Mouse (Mus musculus): ENCODE measurements around the gene Zeb2. TPM values are rescaled to one million over a fixed set of nuclear protein-coding genes. Genes with fewer than 3 reads are reported as not detected.

Zeb2 gene
- polyA plus RNA-seq, 2 experiments, result 27.2 to 43.9 TPM

DNA sequence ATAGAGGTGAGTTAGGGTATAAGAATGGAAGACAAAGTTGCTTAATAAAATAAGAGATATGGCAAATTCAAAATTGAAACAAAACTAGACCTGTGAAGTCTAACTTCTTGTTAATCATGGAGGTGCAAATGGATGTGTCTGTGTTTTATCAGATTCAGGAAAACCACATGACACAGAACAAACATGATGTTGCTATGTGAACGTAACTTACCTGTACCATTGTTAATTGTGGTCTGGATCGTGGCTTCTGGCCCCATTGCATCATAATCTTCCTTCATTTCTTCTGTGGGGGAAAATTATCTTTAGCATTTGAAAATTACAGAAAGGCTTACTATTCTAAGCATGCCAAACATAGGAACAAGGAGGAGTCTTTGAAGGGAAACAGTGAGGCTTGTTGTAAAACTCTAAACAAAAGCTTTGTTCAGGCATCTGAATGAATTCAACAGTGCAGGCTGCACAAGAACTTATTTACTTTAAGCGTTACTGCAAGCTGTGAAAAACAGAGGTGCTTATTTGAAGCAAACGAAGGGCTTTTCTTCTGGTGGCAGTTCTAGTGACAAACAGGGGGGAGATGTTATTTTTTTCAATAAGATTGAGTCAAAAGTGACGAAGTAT lies 99.9 kb downstream of the Zeb2 start:
- no peak for DNase-seq (ENCODE audit: low spot score)
- Histone ChIP-seq H3K4me2 (replicated peaks; ENCODE audit: low read depth, low read length, severe bottlenecking) (no peak overlapping the region), H3K4me3 (replicated peaks; ENCODE audit: low read length) (no peak overlapping the region), H3K27me3 (ENCODE audit: control insufficient read depth, insufficient read depth, low read length) (no peaks in the 10 kb centered on the region), H3K4me1 (ENCODE audit: control insufficient read depth, insufficient read depth, low read length) (peaks cover 6% of the 10 kb centered on the region; the same call in 1 of the 2 replicates), H3K9ac (ENCODE audit: low read depth, low read length, severe bottlenecking) (no peak overlapping the region), H3K9me3 (ENCODE audit: control insufficient read depth, low read length) (no peaks in the 10 kb centered on the region), H3K27ac (replicated peaks; ENCODE audit: low read depth, low read length) (no peak overlapping the region), H3K36me3 (ENCODE audit: control insufficient read depth, insufficient read depth, low read length) (0 out of 2 replicates have a peak, but pooled peaks cover 2% of the 10 kb centered on the region)
- no peak for ATAC-seq (ENCODE audit: low FRiP score, low read depth)
- no peak for TF ChIP-seq POLR2A (IDR thresholded peaks at IDR 0.05; ENCODE audit: borderline replicate concordance, extremely low read depth, insufficient read depth, insufficient read length)
- WGBS, result 77% methylated on average over 5 of the region's 5 CpGs

DNA sequence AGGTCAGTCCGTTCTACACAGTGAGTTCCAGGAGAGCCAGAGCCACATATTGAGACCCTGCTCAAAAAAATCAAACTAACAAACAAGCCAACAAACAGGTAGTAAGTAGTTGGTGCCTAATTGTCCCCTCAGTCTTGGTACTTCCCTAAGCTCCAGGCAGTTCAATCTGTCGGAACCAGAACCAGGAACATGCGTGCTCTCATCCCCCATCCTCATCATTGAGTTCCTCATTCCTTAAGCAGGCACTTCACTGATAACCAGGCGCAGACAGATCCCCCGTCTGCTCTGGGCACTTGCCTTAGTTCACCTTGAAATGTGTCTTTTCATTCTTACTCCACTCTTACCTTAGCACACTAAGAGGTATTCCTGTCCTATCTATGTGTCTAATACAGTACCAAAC lies 103.9 kb downstream of the Zeb2 start:
- no peaks in the 10 kb centered on the region for H3K9me3 ChIP-seq (ENCODE audit: control insufficient read depth, low read length)
- no peak overlapping the region for H3K4me3 ChIP-seq (replicated peaks; ENCODE audit: low read length)
- H3K4me1 ChIP-seq (ENCODE audit: control insufficient read depth, insufficient read depth, low read length), result no peaks in the 10 kb centered on the region
- H3K27ac ChIP-seq (replicated peaks; ENCODE audit: low read depth, low read length), result no peak overlapping the region
- ATAC-seq (ENCODE audit: low FRiP score, low read depth) (no peak), DNase-seq (ENCODE audit: low spot score) (no peak)
- no peaks in the 10 kb centered on the region for H3K27me3 ChIP-seq (ENCODE audit: control insufficient read depth, insufficient read depth, low read length)
- no peak overlapping the region for H3K4me2 ChIP-seq (replicated peaks; ENCODE audit: low read depth, low read length, severe bottlenecking)
- H3K9ac ChIP-seq (ENCODE audit: low read depth, low read length, severe bottlenecking), result no peak overlapping the region
- TF ChIP-seq POLR2A (IDR thresholded peaks at IDR 0.05; ENCODE audit: borderline replicate concordance, extremely low read depth, insufficient read depth, insufficient read length), result no peak
- 84% methylated on average over 5 of the region's 5 CpGs for WGBS
- H3K36me3 ChIP-seq (ENCODE audit: control insufficient read depth, insufficient read depth, low read length), result no peaks in the 10 kb centered on the region

DNA sequence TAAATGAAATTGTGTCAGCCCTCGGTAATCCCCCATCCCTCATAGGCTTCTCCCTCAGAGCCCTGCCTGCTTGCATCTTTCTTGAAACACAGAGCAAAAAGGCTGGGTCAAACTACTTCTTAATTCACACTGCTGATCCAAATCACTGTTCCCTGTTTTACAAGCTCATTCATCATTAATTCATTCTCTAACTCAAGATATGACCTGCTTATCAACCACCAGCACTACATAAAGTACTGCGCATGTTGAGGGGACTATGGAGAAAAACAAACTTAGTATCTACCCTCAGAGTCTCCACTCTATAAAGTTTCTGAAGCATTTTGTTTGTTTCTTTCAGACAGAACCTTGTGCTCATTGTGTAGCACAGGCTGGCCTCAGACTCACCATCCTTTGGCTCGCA lies 104.5 kb downstream of the Zeb2 start:
- no peak overlapping the region for H3K4me2 ChIP-seq (replicated peaks; ENCODE audit: low read depth, low read length, severe bottlenecking)
- no peak for TF ChIP-seq POLR2A (IDR thresholded peaks at IDR 0.05; ENCODE audit: borderline replicate concordance, extremely low read depth, insufficient read depth, insufficient read length)

DNA sequence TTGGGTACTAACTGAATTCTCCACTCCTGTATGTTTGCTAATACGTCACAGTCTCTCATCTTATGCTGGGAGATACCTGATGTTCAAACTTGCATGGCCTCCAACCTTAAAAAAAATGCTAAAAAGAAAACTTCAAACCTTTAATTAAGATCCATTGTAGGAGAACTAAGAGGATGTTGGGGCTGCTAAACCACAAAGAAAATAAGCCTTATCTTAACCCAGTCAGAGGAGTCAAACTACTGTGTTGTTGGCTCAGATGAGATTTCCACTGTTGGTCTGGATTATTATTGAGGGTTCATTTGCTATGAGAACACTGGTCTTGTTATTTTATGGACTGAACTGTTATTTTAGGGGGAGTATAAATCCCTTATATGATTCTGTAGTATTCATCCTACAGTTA lies 106.5 kb downstream of the Zeb2 start:
- no peak for TF ChIP-seq POLR2A (IDR thresholded peaks at IDR 0.05; ENCODE audit: borderline replicate concordance, extremely low read depth, insufficient read depth, insufficient read length)
- no peaks in the 10 kb centered on the region for H3K27me3 ChIP-seq (ENCODE audit: control insufficient read depth, insufficient read depth, low read length)
- no peak overlapping the region for H3K27ac ChIP-seq (replicated peaks; ENCODE audit: low read depth, low read length)
- DNase-seq (ENCODE audit: low spot score) (no peak), ATAC-seq (ENCODE audit: low FRiP score, low read depth) (no peak)
- H3K4me3 ChIP-seq (replicated peaks; ENCODE audit: low read length), result no peak overlapping the region
- no peak overlapping the region for H3K4me2 ChIP-seq (replicated peaks; ENCODE audit: low read depth, low read length, severe bottlenecking)
- 0 out of 2 replicates have a peak, but pooled peaks cover 3% of the 10 kb centered on the region for H3K36me3 ChIP-seq (ENCODE audit: control insufficient read depth, insufficient read depth, low read length)
- 78% methylated on average over 1 of the region's 1 CpGs for WGBS
- H3K9ac ChIP-seq (ENCODE audit: low read depth, low read length, severe bottlenecking), result no peak overlapping the region
- no peaks in the 10 kb centered on the region for H3K4me1 ChIP-seq (ENCODE audit: control insufficient read depth, insufficient read depth, low read length)
- no peaks in the 10 kb centered on the region for H3K9me3 ChIP-seq (ENCODE audit: control insufficient read depth, low read length)

More for the DNA sequence above, 104.5 kb downstream of the Zeb2 start:
- Histone ChIP-seq H3K27ac (replicated peaks; ENCODE audit: low read depth, low read length) (no peak overlapping the region), H3K36me3 (ENCODE audit: control insufficient read depth, insufficient read depth, low read length) (no peaks in the 10 kb centered on the region), H3K9ac (ENCODE audit: low read depth, low read length, severe bottlenecking) (no peak overlapping the region), H3K4me1 (ENCODE audit: control insufficient read depth, insufficient read depth, low read length) (no peaks in the 10 kb centered on the region), H3K4me3 (replicated peaks; ENCODE audit: low read length) (no peak overlapping the region), H3K9me3 (ENCODE audit: control insufficient read depth, low read length) (no peaks in the 10 kb centered on the region), H3K27me3 (ENCODE audit: control insufficient read depth, insufficient read depth, low read length) (no peaks in the 10 kb centered on the region)
- DNase-seq (ENCODE audit: low spot score) (no peak), ATAC-seq (ENCODE audit: low FRiP score, low read depth) (no peak)
- WGBS, result 94% methylated on average over 3 of the region's 3 CpGs

DNA sequence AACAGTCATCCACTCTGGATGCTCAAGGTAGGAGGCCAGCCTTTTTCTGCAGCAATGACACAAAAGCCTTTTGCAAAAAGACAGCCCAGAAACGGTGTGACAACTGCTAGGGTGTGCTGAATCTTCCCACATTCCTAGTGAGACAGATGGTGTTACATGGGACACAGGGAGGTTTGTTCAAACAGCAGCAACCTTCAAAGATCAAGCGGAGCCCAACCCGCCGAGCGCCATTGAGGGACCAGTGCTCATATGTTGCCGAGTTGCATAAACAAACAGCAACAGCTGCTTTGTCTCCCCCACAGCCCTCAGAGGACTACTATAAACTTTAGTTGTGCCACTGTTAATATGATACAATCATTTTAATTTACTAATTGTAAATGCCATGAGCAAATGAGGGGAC lies 117.3 kb downstream of the Zeb2 start:
- no peak overlapping the region for H3K4me2 ChIP-seq (replicated peaks; ENCODE audit: low read depth, low read length, severe bottlenecking)
- peak; percentile 68 for DNase-seq (ENCODE audit: low spot score)
- H3K9me3 ChIP-seq (ENCODE audit: control insufficient read depth, low read length), result no peaks in the 10 kb centered on the region
- ATAC-seq (ENCODE audit: low FRiP score, low read depth), result peak; percentile 69
- peaks cover 30% of the 10 kb centered on the region for H3K36me3 ChIP-seq (ENCODE audit: control insufficient read depth, insufficient read depth, low read length)
- 35% methylated on average over 6 of the region's 6 CpGs for WGBS
- no peak for TF ChIP-seq POLR2A (IDR thresholded peaks at IDR 0.05; ENCODE audit: borderline replicate concordance, extremely low read depth, insufficient read depth, insufficient read length)
- H3K4me1 ChIP-seq (ENCODE audit: control insufficient read depth, insufficient read depth, low read length), result peaks cover 4% of the 10 kb centered on the region; the same call in 1 of the 2 replicates
- no peak overlapping the region for H3K9ac ChIP-seq (ENCODE audit: low read depth, low read length, severe bottlenecking)
- H3K4me3 ChIP-seq (replicated peaks; ENCODE audit: low read length), result no peak overlapping the region
- no peak overlapping the region for H3K27ac ChIP-seq (replicated peaks; ENCODE audit: low read depth, low read length)
- H3K27me3 ChIP-seq (ENCODE audit: control insufficient read depth, insufficient read depth, low read length), result no peaks in the 10 kb centered on the region

Measured in limb, embryonic 14.5 days (tissue).